Mouse (Mus musculus) left cerebral cortex, adult 2 months (tissue): ENCODE data around the gene Gm29133. TPM values are rescaled to one million over a fixed set of nuclear protein-coding genes. Genes with fewer than 3 reads are reported as not detected.

ENCODE experiments used
- DNase-seq, 2 experiments: peaks; one replicate each; pipeline ENCODE4 v3.0.0; 2021 to 2022; ENCODE audit warnings: low spot score in 2 of 2, mixed read lengths in 1 of 2; ENCODE audit errors: extremely low spot score in 1 of 2
- H3K27ac ChIP-seq: fragments of 200-600 bp; 2 replicates; pipeline ENCODE4 v1.8.1; 2022
- H3K4me3 ChIP-seq: fragments of 200-600 bp; 2 replicates; pipeline ENCODE4 v1.8.1; 2022
- CTCF ChIP-seq: fragments of 200-600 bp; IDR thresholded peaks from 2 replicates; pipeline ENCODE4 v1.8.1; 2022; ENCODE audit warnings: antibody characterized with exemption, mild to moderate bottlenecking, moderate library complexity
- intact Hi-C: fragments of 180-260 bp; cut with DNase I; formaldehyde crosslinking; loops from one replicate; pipeline ENCODE4 v1.15.1; 2025
- total RNA-seq, 2 experiments: library from RNA; stranded (reverse); gene quantifications; 2 replicates each; pipeline ENCODE4 v1.2.3; 2021

Gm29133 gene
- total RNA-seq, 2 experiments from 2014 or later, result not detected

DNA sequence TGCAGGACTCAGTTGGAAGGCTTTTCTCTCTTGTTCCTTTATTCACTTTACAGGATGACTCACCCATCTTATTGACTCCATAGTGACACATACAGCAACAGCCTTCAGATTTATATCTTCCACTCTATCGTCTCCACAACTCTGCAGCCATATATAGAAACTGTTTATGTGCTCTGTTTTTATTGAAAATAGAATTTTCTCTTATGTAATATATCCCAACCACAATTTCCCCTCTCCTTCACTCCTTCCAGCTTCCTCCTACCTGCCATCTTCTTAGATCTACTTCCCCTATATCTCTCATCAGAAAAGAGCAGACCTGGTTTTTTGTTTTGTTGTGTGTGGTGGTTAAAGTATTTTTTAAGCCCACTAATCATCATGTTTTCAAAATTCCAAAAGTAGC is 76.5 kb downstream of the Gm29133 start:
- no peak for DNase-seq
- Histone ChIP-seq H3K4me3 (no peak overlapping the region), H3K27ac (no peak overlapping the region)
- no peak for TF ChIP-seq CTCF
- intact Hi-C loops, result no loop called here

DNA sequence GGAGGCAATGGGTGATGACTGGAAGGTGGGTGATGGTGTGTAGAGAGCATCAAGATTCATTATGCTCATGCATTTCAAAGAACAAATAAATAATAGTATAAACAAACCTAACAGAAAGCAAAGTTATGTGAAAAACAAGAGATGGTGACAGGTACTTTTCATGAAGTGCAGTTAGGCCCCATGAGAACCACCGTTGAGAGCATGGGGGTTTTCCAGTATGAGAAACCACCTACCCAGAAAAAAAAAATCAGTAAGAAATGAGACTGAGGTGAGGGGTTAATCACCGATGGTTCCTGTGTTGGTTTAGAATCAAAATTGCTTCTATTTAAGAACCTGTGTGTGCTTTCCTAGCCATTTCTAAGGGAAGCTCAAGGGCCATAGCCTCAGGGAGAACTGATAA is 86.8 kb downstream of the Gm29133 start:
- intact Hi-C loops, result no loop called here
- no peak overlapping the region for H3K27ac ChIP-seq
- DNase-seq, result no peak
- TF ChIP-seq CTCF, result no peak
- no peak overlapping the region for H3K4me3 ChIP-seq

DNA sequence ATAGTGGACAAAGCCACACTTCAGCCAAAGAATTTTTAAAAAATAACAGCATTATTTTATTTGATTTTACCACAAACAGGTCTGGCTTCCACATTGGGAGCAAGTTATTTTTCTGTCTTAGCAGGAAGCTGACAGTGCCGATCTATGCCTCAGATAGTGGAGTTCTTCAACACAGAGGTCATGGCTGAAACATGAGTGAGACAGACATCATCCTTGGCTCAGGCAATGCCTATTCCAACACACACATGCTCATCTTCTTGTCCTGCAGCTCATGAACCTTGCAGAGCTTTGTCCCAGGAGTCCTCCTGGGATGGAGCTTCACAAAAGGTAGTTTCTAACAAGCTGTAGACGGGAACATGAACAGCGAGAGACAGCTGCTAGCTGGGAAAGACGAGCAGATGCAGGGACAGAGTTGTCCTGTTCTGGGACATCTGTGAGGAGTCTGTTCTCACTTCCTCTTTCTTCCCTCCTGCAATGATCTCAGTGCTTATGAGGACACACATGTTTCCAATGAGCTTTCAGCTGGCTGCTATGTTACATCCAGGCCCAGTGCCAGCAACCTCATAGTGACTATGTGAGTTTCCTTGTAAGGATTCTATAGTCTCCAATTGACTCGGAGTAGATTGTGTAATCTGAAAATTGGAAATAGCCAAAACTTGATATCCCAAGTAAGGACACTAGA is 87.4 kb downstream of the Gm29133 start:
- intact Hi-C loops, result no loop called here
- no peak for DNase-seq
- TF ChIP-seq CTCF, result no peak
- Histone ChIP-seq H3K4me3 (no peak overlapping the region), H3K27ac (no peak overlapping the region)

Other genes with a start within 250 kb of the Gm29133 start
- 10 to 100 TPM; 59.1 to 66.1 TPM for gene Pdcd10, start 191.3 kb upstream of the Gm29133 start, total RNA-seq
- 100 to 1,000 TPM; 242 to 289 TPM for gene Serpini1, start 190.7 kb upstream of the Gm29133 start, total RNA-seq
- 10 to 100 TPM; 19.4 to 24.4 TPM for gene Golim4, start 208.8 kb downstream of the Gm29133 start, total RNA-seq